Mouse (Mus musculus) liver, embryonic 11.5 days (tissue): ENCODE measurements around the gene Naif1. TPM values are rescaled to one million over a fixed set of nuclear protein-coding genes. Genes with fewer than 3 reads are reported as not detected.
"Not testable (repeated sequence)": the region's sequence is repeated elsewhere in the genome, so short reads cannot be mapped to it uniquely, and the experiment has no call there.

Experiments
- ATAC-seq: fragments of 200-750 bp; cut with Nextera tagmentation; replicated peaks from 2 replicates; pipeline ENCODE4 v1.8.0; 2017; ENCODE audit warnings: moderate number of reproducible peaks, mild to moderate bottlenecking, moderate TSS enrichment, moderate library complexity; ENCODE audit not compliant: low FRiP score
- DNase-seq: peaks from one replicate; pipeline ENCODE4 v3.0.0-alpha.2; 2017; ENCODE audit warnings: low spot score
- H3K27ac ChIP-seq: fragments of 300-500 bp; sonication (generic); 2 replicates; pipeline ENCODE4 v1.5.1; 2014; ENCODE audit warnings: mild to moderate bottlenecking, low read depth, low read length, control low read depth
- H3K27me3 ChIP-seq: fragments of 300-500 bp; sonication (generic); replicated peaks from 2 replicates; pipeline ENCODE4 v1.6.1; 2014; ENCODE audit warnings: low read length, mixed read lengths; ENCODE audit not compliant: control insufficient read depth, insufficient read depth
- H3K36me3 ChIP-seq: fragments of 300-500 bp; sonication (generic); 2 replicates; pipeline ENCODE4 v1.6.1; 2014; ENCODE audit warnings: mild to moderate bottlenecking, low read length, moderate library complexity, mixed read lengths; ENCODE audit not compliant: control insufficient read depth, insufficient read depth
- H3K4me1 ChIP-seq: fragments of 300-500 bp; sonication (generic); replicated peaks from 2 replicates; pipeline ENCODE4 v1.6.1; 2014; ENCODE audit warnings: low read length, mixed read lengths; ENCODE audit not compliant: control insufficient read depth, insufficient read depth
- H3K4me2 ChIP-seq: fragments of 300-500 bp; sonication (generic); 2 replicates; pipeline ENCODE4 v1.6.1; 2014; ENCODE audit warnings: mild to moderate bottlenecking, control low read depth, moderate library complexity
- H3K4me3 ChIP-seq: fragments of 300-500 bp; sonication (generic); 2 replicates; pipeline ENCODE4 v1.5.1; 2014; ENCODE audit warnings: low read depth, low read length, control low read depth
- H3K9ac ChIP-seq: fragments of 300-500 bp; sonication (generic); 2 replicates; pipeline ENCODE4 v1.6.1; 2014; ENCODE audit warnings: low read depth, low read length, control low read depth
- H3K9me3 ChIP-seq: fragments of 300-500 bp; sonication (generic); 2 replicates; pipeline ENCODE4 v1.6.1; 2016; ENCODE audit warnings: low read length, inconsistent platforms, mixed read lengths; ENCODE audit not compliant: control insufficient read depth
- WGBS: fragments of 180-500 bp; shearing (Covaris S2); extraction: QIAGEN DNeasy Blood & Tissue Kit; methylation state at CpG from one replicate; pipeline ENCODE4 v1.1.7; 2014; 5-methylcytosine and 5-hydroxymethylcytosine counted together
- polyA plus RNA-seq: library from polyadenylated mRNA; unstranded; fragments of >200 nt; fragmentation: Nextera tagmentation; extraction: Ambion mirVana; gene quantifications from 2 replicates; pipeline ENCODE4 v1.2.1, GENCODE M21; 2014

Naif1 gene
- polyA plus RNA-seq, 1 experiment from 2014 or later, result 5.4 TPM

DNA sequence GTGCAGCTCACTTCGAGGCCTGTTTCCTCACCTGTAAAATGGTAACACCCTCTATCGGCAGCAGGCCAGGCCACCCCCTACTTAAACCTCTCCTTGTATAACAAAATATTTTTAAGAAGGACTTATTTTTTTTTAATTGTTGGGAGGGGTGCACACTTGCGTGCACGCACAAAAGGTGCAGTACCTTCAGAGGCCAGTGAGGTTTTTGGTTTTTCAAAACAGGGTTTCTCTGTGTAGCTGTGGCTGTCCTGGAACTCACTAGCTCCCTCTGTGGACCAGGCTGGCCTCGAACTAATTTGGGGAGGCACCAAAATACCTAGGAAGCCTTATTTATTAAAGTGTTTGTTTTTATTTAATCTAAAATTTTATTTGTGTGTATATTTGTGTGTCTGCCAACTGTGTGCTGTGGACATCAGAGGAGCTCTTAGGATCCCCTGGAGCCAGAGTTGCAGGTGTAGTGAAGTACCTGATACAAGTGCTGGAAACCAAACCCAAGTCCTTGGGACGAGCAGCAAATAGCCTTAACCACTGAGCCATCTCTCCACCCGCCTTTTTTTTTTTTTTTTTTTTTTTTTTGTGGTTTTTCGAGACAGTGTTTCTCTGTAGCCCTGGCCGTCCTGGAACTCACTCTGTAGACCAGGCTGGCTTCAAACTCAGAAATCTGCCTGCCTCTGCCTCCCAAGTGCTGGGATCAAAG lies 33.1 kb downstream of the Naif1 start:
- ATAC-seq, result no peak
- Histone ChIP-seq H3K27me3 (no peaks in the 10 kb centered on the region), H3K4me3 (no peak overlapping the region), H3K36me3 (no peaks in the 10 kb centered on the region), H3K27ac (no peak overlapping the region), H3K4me1 (no peaks in the 10 kb centered on the region), H3K9ac (no peak overlapping the region), H3K4me2 (no peak overlapping the region), H3K9me3 (no peaks in the 10 kb centered on the region)
- DNase-seq, result no peak
- 73% methylated on average over 9 of the region's 9 CpGs for WGBS

DNA sequence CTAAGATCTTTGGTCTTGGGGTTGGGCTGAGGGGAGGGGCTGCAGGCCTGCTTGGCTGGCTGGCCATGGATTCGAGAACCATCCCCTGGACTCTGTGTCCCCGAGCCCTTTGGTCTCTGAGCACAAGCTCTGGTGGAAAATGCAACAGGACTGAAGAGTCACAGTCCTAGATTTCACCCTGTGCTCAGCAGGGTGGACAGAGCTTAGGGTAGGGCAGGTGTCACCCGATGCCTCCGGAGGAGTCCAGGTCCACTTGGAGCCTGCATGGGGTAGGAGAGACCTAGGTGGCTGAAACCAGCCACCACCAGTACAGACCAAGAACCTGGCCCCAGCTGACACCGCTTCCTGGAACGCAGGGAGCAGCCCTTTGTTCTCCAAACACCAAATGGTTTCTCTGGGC lies 34.7 kb downstream of the Naif1 start:
- Histone ChIP-seq H3K9me3 (no peaks in the 10 kb centered on the region), H3K36me3 (no peaks in the 10 kb centered on the region), H3K4me2 (no peak overlapping the region), H3K27ac (no peak overlapping the region), H3K4me3 (no peak overlapping the region), H3K9ac (no peak overlapping the region), H3K4me1 (no peaks in the 10 kb centered on the region), H3K27me3 (no peaks in the 10 kb centered on the region)
- ATAC-seq (no peak), DNase-seq (no peak)
- WGBS, result 77% methylated on average over 6 of the region's 6 CpGs

DNA sequence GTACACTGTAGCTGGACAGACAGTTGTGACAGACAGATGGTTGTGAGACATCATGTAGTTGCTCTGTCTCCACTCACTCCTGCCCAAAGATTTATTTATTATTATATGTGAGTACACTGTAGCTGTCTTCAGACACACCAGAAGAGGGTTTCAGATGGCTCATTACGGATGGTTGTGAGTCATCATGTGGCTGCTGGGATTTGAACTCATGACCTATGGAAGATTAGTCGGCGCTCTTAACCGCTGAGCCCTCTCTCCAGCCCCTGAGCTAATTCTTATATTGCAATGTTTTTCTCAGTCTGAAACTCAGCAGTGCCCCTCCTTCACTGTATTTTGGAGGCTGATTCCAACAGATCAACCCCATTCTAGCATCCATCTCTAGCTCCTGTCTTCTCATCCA lies 35.5 kb downstream of the Naif1 start:
- Histone ChIP-seq H3K9ac (no peak overlapping the region), H3K27me3 (no peaks in the 10 kb centered on the region), H3K27ac (no peak overlapping the region), H3K36me3 (no peaks in the 10 kb centered on the region), H3K4me2 (no peak overlapping the region), H3K4me3 (no peak overlapping the region), H3K9me3 (no peaks in the 10 kb centered on the region), H3K4me1 (no peaks in the 10 kb centered on the region)
- DNase-seq (no peak), ATAC-seq (no peak)
- 83% methylated on average over 4 of the region's 4 CpGs for WGBS

DNA sequence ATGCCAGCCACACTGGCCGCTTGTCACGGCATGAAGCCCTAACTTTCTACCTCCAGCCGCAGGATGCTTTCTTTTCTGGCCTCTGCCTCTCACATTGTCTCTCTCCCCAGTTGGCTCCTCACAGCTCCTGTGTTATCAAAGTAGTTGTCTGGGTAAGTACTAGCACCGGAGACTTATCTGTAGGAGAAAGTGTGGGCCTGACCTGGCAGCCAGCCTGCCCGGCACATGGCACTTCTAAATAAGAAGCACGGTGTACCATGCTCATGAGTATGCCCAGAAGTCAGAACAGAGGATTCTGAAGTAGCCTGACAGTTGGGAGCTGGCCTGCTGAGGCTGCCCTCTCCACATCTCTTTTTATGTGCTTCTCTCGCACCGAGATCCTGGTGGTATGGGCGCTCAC lies 35.9 kb downstream of the Naif1 start:
- H3K4me2 ChIP-seq, result no peak overlapping the region
- DNase-seq (no peak), ATAC-seq (no peak)
- H3K4me1 ChIP-seq, result no peaks in the 10 kb centered on the region
- no peaks in the 10 kb centered on the region for H3K27me3 ChIP-seq
- no peaks in the 10 kb centered on the region for H3K36me3 ChIP-seq
- H3K27ac ChIP-seq, result no peak overlapping the region
- no peak overlapping the region for H3K9ac ChIP-seq
- H3K4me3 ChIP-seq, result no peak overlapping the region
- 79% methylated on average over 9 of the region's 9 CpGs for WGBS
- H3K9me3 ChIP-seq, result no peaks in the 10 kb centered on the region

DNA sequence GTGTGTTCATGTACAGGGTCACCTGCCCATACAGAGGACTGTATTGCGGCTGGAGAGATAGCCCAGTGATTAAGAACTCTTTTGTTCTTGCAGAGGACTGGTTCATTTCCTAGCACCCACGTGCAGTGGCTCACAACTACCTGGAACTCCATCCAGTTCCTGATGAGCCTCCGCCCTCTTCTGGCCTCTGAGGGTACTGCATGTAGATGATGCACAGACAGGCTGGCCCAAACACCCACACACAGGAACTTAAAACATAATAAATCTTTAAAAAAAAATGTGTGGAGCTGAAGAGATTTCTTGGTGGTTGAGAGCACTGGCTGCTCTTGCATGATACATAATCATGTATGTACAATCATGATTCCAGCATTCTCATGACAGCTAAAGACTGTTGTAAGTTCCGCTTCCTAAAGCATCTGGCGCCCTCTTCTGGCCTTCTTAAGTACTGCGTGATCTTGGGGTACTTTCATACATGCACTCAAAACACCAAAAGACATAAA lies 36.9 kb downstream of the Naif1 start:
- Histone ChIP-seq H3K4me1 (no peaks in the 10 kb centered on the region), H3K4me3 (no peak overlapping the region), H3K4me2 (no peak overlapping the region), H3K9ac (no peak overlapping the region), H3K9me3 (no peaks in the 10 kb centered on the region), H3K27ac (no peak overlapping the region), H3K27me3 (no peaks in the 10 kb centered on the region), H3K36me3 (no peaks in the 10 kb centered on the region)
- WGBS, result 4% methylated on average over 6 of the region's 6 CpGs
- DNase-seq (peak; percentile 82), ATAC-seq (peak; percentile 73)

DNA sequence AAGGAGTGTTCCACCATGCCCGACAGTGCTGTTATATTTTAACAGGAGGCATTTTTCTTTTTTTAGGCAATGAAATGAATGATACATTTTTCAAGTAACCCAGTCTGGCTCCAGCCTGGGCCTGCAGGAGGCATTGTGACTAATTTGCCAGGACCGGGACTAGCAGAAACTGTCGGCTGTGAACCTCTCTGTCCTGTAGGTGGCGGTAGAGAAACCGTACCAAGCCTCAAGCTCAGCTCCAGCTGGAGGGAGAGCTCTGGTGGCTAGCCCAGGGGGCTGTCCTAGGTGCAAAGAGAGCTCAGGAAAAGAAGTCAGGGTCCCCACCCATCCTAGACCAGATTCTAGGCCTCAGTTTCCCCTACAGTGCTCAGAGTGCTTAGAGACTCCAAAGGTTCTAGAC lies 38.4 kb downstream of the Naif1 start:
- Histone ChIP-seq H3K27ac (no peak overlapping the region), H3K4me2 (no peak overlapping the region), H3K9me3 (no peaks in the 10 kb centered on the region), H3K4me1 (0 out of 2 replicates have a peak, but pooled peaks cover 6% of the 10 kb centered on the region), H3K9ac (no peak overlapping the region), H3K27me3 (no peaks in the 10 kb centered on the region), H3K4me3 (no peak overlapping the region), H3K36me3 (no peaks in the 10 kb centered on the region)
- peak; percentile 56 for DNase-seq
- 3% methylated on average over 5 of the region's 5 CpGs for WGBS
- peak; percentile 36; the same call in 1 of the 2 replicates for ATAC-seq

DNA sequence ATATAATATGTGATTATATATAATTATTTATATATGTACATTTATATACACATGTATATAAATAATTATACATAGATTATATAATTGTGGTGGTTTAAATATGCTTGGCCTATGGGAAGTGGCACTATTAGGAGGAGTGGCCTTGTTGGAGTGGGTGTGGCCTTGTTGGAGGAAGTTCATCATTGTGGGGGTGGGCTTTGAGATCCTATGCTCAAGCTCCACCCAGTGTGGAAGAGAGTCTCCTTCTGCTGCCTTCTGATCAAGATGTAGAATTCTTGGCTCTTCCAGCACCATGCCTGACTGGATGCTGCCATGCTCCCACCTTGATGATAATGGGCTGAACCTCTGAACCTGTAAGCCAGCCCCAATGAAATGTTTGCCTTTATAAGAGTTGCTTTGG lies 40.5 kb downstream of the Naif1 start:
- H3K27me3 ChIP-seq, ATAC-seq, H3K27ac ChIP-seq, H3K4me3 ChIP-seq, H3K36me3 ChIP-seq, H3K9ac ChIP-seq, DNase-seq, H3K9me3 ChIP-seq, H3K4me2 ChIP-seq: not testable (repeated sequence)
- peaks cover 13% of the 10 kb centered on the region for H3K4me1 ChIP-seq

DNA sequence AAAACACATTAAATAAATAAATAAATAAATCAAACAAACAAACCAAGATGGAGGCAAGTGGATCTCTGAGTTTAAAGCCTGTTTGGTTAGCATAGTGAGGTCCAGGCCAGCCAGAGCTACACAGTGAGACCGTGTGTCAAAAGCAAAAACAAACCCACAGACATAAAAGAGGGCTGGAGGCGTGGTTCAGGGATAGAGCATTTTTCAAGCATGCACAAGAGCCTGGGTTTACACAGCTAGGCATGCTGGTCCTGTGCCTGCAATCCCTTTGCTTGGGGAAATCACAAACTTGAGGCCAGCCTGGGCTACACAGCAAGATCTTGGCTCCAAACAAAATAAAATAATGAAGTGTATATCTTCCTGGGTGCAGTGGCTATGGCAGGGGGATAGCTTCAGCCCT lies 42.4 kb downstream of the Naif1 start:
- Histone ChIP-seq H3K27me3 (no peaks in the 10 kb centered on the region), H3K36me3 (no peaks in the 10 kb centered on the region), H3K9ac (no peak overlapping the region), H3K27ac (no peak overlapping the region), H3K4me1 (peaks cover 22% of the 10 kb centered on the region), H3K9me3 (no peaks in the 10 kb centered on the region), H3K4me2 (no peak overlapping the region), H3K4me3 (no peak overlapping the region)
- no peak for DNase-seq
- WGBS, result 75% methylated on average over 2 of the region's 2 CpGs
- no peak for ATAC-seq

DNA sequence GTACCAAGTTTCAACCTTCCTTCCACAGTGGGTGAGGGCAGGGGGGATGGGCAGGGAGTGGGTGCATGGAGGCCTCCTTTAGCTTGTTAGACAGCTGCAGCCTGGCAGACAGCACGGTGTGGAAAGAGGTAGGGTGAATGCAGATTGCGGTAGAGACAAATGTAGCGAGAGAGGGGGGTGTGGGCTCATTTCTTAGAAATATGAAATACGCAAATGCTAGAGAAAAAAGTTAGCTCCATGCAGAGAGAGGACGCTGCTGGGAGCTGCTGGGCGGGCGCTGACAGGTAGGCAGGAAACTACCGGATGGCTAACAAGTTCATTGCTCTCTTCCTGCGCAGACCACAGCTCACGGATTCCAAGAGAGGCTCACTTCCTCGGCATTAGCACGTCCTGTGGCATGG lies 43.0 kb downstream of the Naif1 start:
- no peak for DNase-seq
- H3K9me3 ChIP-seq, result no peaks in the 10 kb centered on the region
- no peaks in the 10 kb centered on the region for H3K27me3 ChIP-seq
- H3K4me1 ChIP-seq, result peaks cover 22% of the 10 kb centered on the region
- no peak overlapping the region for H3K27ac ChIP-seq
- H3K36me3 ChIP-seq, result no peaks in the 10 kb centered on the region
- H3K9ac ChIP-seq, result no peak overlapping the region
- 50% methylated on average over 12 of the region's 12 CpGs for WGBS
- H3K4me2 ChIP-seq, result no peak overlapping the region
- H3K4me3 ChIP-seq, result no peak overlapping the region
- ATAC-seq, result no peak
